Mouse (Mus musculus) cerebellum, adult 11 months (tissue): ENCODE measurements around the gene Cda.

Experiments used
- DNase-seq: peaks from one replicate; pipeline ENCODE4 v3.0.0; 2022

Gene Cda

GRCm38 (mm10) chr4:138366561-138366960 lies 1.2 kb downstream of the Cda start:
- no peak for DNase-seq

- DNase-seq, result no peak
Measured at GRCm38 (mm10) chr4:138363511-138363910, 4.3 kb downstream of the Cda start.

GRCm38 (mm10) chr4:138362883-138363282 lies 4.9 kb downstream of the Cda start:
- no peak for DNase-seq

DNA sequence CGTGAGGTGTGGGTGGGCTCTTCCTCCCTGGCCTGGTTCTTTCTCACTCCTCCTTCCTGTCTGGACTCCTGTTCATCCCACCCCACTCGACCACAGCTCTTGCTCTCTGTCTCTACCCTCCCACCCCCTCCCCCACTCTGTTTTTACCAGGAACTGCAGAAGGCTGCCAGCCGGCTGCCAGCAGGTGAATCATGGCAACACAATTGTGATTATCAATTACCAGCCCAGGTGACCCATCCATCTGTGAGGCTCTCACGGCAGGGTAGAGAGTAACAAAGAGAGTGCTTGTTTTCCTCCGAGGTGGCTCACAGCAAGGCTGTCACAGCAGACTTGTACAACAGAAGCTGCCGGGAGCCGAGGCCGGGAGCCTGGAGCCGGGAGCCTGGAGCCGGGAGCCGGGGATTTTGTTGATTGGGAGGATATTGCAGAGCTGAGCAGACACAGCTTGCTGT lies 6.4 kb downstream of the Cda start:
- peak; percentile 39 for DNase-seq

DNA sequence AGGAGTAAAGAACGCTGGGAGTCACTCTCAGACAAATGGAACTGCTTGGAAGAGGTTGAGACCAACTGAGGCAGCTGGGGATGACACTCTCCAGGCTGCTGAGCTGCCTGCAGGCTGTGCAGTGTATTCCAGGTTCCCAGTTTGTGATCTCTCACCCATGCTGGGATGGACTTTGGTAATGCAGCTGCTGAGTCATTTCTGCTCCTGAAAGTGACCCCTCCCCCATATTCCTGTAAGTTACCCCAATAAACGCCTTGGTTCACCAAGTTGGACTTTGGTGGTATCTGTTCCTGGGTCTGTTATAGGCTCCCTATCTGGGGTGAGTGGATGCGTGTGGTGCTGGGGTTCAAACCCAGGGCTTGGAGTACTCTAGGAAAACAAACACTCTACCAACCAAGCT lies 9.6 kb downstream of the Cda start:
- no peak for DNase-seq

DNA sequence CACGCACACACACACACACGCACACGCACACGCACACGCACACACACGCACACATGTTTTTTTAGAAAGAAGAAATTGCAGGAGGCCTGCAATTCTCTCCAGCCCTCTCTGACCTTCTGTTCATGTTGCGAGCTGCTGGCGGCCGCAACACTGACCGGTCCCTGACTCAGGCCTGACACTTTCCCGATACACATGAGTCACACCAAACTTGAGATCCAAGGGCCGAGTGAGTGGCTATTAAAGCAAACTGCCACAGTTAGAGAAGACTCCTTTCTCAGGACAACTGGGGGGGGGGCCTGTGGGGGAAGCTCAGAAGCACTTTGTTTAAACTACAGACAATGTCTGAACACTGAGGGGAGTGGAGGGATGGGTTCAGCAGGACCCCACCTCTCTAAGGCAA lies 11.2 kb downstream of the Cda start:
- no peak for DNase-seq

- DNase-seq, result no peak
Measured at GRCm38 (mm10) chr4:138356141-138356540, 11.7 kb downstream of the Cda start.

- DNase-seq, result no peak
Measured at GRCm38 (mm10) chr4:138355496-138355895, 12.3 kb downstream of the Cda start.

DNA sequence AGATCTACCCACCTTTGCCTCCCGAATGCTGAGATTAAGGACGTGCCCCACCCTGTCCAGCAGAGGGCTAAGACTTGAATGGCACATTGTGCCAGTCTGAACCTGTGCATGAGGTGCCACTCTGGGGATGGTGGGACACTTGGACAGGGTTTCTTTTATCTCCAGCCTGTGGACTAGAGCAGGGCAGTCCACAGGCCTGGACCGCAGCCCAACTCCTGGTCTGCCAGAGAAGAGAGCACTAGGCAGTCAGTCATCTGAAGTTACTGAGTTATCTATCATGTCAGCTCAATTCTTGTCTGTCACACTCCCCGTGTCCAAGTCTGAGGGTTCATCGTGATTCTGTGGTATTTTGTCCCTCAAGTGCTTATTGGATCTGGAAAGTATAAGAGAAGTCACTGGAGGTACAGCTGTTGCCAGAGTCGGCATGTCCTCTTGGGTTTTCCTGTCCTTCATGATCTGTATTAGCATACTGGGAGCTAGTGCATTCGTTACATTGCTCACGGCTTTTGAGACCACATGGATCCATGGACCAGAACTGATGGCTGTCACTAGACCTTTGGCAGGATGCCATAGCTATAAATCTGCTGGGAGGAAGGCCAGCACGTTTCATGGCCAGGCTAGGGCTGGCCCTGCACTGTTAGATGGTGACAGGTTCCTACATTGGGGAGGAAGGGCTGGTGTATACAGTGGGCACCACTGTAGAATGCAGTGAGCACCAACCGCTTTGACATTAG lies 14.2 kb downstream of the Cda start:
- no peak for DNase-seq

GRCm38 (mm10) chr4:138352692-138353091 lies 15.1 kb downstream of the Cda start:
- no peak for DNase-seq

GRCm38 (mm10) chr4:138351821-138352220 lies 16.0 kb downstream of the Cda start:
- DNase-seq, result no peak

DNA sequence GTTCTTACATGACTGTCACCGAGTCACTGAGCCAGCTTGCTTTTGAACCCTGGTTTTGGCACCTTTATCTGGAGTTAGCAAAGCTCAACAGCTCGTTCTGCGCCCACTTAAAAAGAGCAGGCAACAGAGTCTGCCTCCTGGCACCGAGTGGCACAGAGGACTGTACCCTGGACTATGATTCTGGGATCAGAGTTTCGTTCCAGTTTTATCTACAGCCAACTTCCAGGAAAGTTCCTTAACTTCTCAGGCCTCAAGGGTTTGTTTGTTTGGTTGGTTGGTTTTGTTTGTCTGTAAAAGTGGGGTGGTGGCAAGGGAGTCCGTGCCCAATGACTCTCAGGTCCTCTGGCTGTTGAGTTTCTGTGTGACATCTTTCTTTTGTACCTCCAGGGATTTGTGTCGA lies 19.1 kb downstream of the Cda start:
- DNase-seq, result no peak

GRCm38 (mm10) chr4:138347280-138347679 lies 20.5 kb downstream of the Cda start:
- no peak for DNase-seq

GRCm38 (mm10) chr4:138344891-138345545 lies 22.8 kb downstream of the Cda start:
- DNase-seq, result peak; percentile 33

DNA sequence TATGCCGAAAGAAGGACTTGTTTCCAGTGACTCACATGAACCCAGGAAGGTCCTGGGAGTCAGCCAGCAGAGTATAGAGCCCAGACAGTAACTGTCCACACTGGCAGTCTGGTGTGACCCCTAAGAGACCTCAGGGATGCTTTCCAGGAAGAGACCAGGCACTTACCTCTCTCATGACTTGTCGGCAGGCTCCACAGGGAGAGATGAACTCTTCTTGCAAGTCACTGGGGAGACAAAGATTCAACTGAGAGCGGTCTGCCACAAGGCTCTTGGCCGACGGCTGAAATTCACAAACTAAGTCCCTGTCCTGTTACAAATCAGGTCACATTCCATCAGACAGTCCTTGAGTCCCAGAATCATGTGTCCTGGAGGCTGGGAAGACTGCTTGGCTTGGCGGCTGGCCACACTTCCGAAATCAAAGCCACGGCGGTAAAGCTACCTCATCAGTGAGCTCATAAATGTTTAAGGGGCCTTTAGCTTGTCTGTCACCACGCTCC lies 24.4 kb downstream of the Cda start:
- DNase-seq, result peak; percentile 52

GRCm38 (mm10) chr4:138342778-138343177 lies 25.0 kb downstream of the Cda start:
- no peak for DNase-seq

- DNase-seq, result no peak
Measured at GRCm38 (mm10) chr4:138342048-138342447, 25.7 kb downstream of the Cda start.

GRCm38 (mm10) chr4:138341393-138341792 lies 26.4 kb downstream of the Cda start:
- DNase-seq, result no peak

GRCm38 (mm10) chr4:138339963-138340362 lies 27.8 kb downstream of the Cda start:
- DNase-seq, result peak; percentile 45

DNA sequence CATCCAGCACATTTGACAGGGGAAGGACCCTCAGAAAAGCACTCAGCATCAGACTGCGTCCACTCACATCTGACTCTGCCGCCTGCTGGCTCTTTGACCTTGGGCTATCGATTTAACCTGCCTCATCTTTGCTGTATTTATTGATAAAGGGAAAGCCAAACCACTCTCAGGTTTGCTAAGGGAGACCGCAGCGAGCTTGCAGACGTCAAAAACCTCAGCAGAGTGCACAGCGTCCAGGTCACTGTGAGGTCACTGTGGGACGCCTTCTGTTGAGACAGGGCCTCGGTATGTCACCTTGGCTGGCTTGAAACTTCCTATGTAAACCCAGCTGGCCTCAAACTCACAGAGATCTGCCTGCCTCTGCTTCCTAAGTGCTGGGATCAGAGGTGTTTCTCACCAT lies 30.5 kb downstream of the Cda start:
- DNase-seq, result no peak

- no peak for DNase-seq
Measured at GRCm38 (mm10) chr4:138336876-138337275, 30.9 kb downstream of the Cda start.

GRCm38 (mm10) chr4:138335648-138336047 lies 32.1 kb downstream of the Cda start:
- no peak for DNase-seq

GRCm38 (mm10) chr4:138335036-138335435 lies 32.8 kb downstream of the Cda start:
- no peak for DNase-seq

- no peak for DNase-seq
Measured at GRCm38 (mm10) chr4:138333135-138333534, 34.7 kb downstream of the Cda start.
